Comparison of ENCODE assay signal across 8 mouse cellular contexts in genomic region chr5:105518626-105519095, GRCm38 (mm10). TPM values are rescaled to one million over a fixed set of nuclear protein-coding genes. Genes with fewer than 3 reads are reported as not detected.
A peak's percentile ranks its signal among the peaks of the same experiment; 100 is the strongest.
DNase-seq lines count a peak whose midpoint lies in the region; ATAC-seq lines count a peak whose summit lies in the region.

No protein-coding gene starts in this region.

- peak overlapping the region; percentile 86 for H3K9ac ChIP-seq in hindbrain, embryonic 15.5 days
- peak overlapping the region; percentile 88 for H3K9ac ChIP-seq in stomach, embryonic 16.5 days (ENCODE audit: low read length)

- no peaks in the 10 kb centered on the region for H3K27me3 ChIP-seq in hindbrain, embryonic 15.5 days
- H3K27me3 ChIP-seq in stomach, embryonic 16.5 days (ENCODE audit: control insufficient read depth, insufficient read depth, low read length): no peaks in the 10 kb centered on the region

- peaks cover 24% of the 10 kb centered on the region for H3K4me1 ChIP-seq in hindbrain, embryonic 15.5 days (replicated peaks)
- peaks cover 9% of the 10 kb centered on the region; the same call in 1 of the 2 replicates for H3K4me1 ChIP-seq in stomach, embryonic 16.5 days (ENCODE audit: control insufficient read depth, insufficient read depth, low read length)

- no peaks in the 10 kb centered on the region for H3K36me3 ChIP-seq in hindbrain, embryonic 15.5 days
- H3K36me3 ChIP-seq in macrophage (ENCODE audit: inconsistent target): no peaks in the 10 kb centered on the region
- no peaks in the 10 kb centered on the region for H3K36me3 ChIP-seq in stomach, embryonic 16.5 days (ENCODE audit: control insufficient read depth, insufficient read depth, low read length)

- H3K27ac ChIP-seq in hindbrain, embryonic 15.5 days (replicated peaks): peak overlapping the region; percentile 85
- peak overlapping the region; percentile 71 for H3K27ac ChIP-seq in macrophage
- H3K27ac ChIP-seq in stomach, embryonic 16.5 days (ENCODE audit: low read length): peak overlapping the region; percentile 79

- no peak; the same call in none of the 2 replicates for ATAC-seq in hindbrain, embryonic 15.5 days (ENCODE audit: low FRiP score, low read depth)
- ATAC-seq in stomach, embryonic 16.5 days (ENCODE audit: insufficient read depth, low FRiP score): peak; percentile 31; the same call in 1 of the 2 replicates

- DNase-seq in embryo, embryonic 10 days (ENCODE audit: low spot score): peak; percentile 40
- no peak for DNase-seq in embryo, embryonic 10.5 days (ENCODE audit: low spot score)
- DNase-seq in spleen, postnatal 36 days (ENCODE audit: low spot score in 2 of 2): peak; percentile 63 to 70
- DNase-seq in spleen, adult 18-20 months: no peak
- DNase-seq in gastrocnemius, postnatal 14 days: no peak

- peak overlapping the region; percentile 85 for H3K4me3 ChIP-seq in hindbrain, embryonic 15.5 days
- H3K4me3 ChIP-seq in macrophage (ENCODE audit: inconsistent target): peak overlapping the region; percentile 61
- H3K4me3 ChIP-seq in stomach, embryonic 16.5 days (replicated peaks; ENCODE audit: low read length): peak overlapping the region; percentile 81

- peaks cover 39% of the 10 kb centered on the region for H3K79me2 ChIP-seq in macrophage (ENCODE audit: inconsistent target)

- WGBS in hindbrain, embryonic 15.5 days: under 1% methylated on average over 16 of the region's 16 CpGs
- WGBS in macrophage (ENCODE audit: missing documents): under 1% methylated on average over 16 of the region's 16 CpGs
- WGBS in stomach, embryonic 16.5 days: under 1% methylated on average over 16 of the region's 16 CpGs

- H3K4me2 ChIP-seq in hindbrain, embryonic 15.5 days: peak overlapping the region; percentile 90
- H3K4me2 ChIP-seq in stomach, embryonic 16.5 days (ENCODE audit: low read depth, low read length): peak overlapping the region; percentile 98

- intact Hi-C loops in gastrocnemius, postnatal 14 days (cut with DNase I; ENCODE audit: low total_unique reads): loop anchor here (2.0 kb wide), 1 partner anchor 136 kb away; no protein-coding TSS in a partner anchor

- no peaks in the 10 kb centered on the region for H3K9me3 ChIP-seq in hindbrain, embryonic 15.5 days
- no peaks in the 10 kb centered on the region for H3K9me3 ChIP-seq in stomach, embryonic 16.5 days (replicated peaks; ENCODE audit: control insufficient read depth, low read length)

RNA-seq across cellular contexts. Expression of gene Lrrc8c, which starts 0.5 kb away (rescaled TPM):
- polyA plus RNA-seq in hindbrain, embryonic 15.5 days (2015; fragmentation: Nextera tagmentation; extraction: Ambion mirVana): 16.4 and 19.3 TPM in 2 replicates
- 10 to 100 TPM in 20 of 26 experiments, 1 to 10 TPM in 6; 4.9 to 95.4 (median 17.8) TPM for total RNA-seq in macrophage (2018; cell fraction: chromatin; rRNA removed)
- total RNA-seq in macrophage (2018; cell fraction: cytosol; rRNA removed): 10 to 100 TPM in 21 of 26 experiments, 1 to 10 TPM in 5; 8.1 to 51.3 (median 19.6) TPM
- total RNA-seq in macrophage (2018; cell fraction: nucleus; rRNA removed): 10 to 100 TPM in 25 of 26 experiments, 1 to 10 TPM in 1; 9.1 to 91.4 (median 28.1) TPM
- 6.3 to 7.5 TPM (median 6.9 TPM) in 3 replicates for polyA plus RNA-seq in macrophage (2018)
- 13.3 and 14.8 TPM in 2 replicates for polyA plus RNA-seq in stomach, embryonic 16.5 days (2015; fragmentation: Nextera tagmentation; extraction: Ambion mirVana)
- total RNA-seq in gastrocnemius, postnatal 14 days (2021): 10 to 100 TPM; 15.1 to 17.9 TPM

Comparison
In these comparisons a context has a peak if more than half of its experiments do, and no peak if none do; other contexts are left out.
1. DNase-seq: peak in embryo, embryonic 10 days (single experiment) and spleen, postnatal 36 days (2 of 2); none in embryo, embryonic 10.5 days (single experiment), spleen, adult 18-20 months (0 of 2) and gastrocnemius, postnatal 14 days (single experiment).
2. Peak in every context shown above with its lines, with median percentiles within 50 percentile points of each other: H3K27ac ChIP-seq and H3K4me3 ChIP-seq.